Mouse (Mus musculus) thymus, postnatal 25 days (tissue): ENCODE measurements around the gene Ric8a.

Experiments used
- DNase-seq: peaks from one replicate; pipeline ENCODE4 v3.0.0; 2022

Gene Ric8a

GRCm38 (mm10) chr7:140894611-140895010 lies 37.9 kb downstream of the Ric8a start:
- no peak for DNase-seq

- DNase-seq, result no peak
Measured at GRCm38 (mm10) chr7:140897863-140898262, 41.1 kb downstream of the Ric8a start.

- no peak for DNase-seq
Measured at GRCm38 (mm10) chr7:140899121-140899520, 42.4 kb downstream of the Ric8a start.

GRCm38 (mm10) chr7:140900220-140900619 lies 43.5 kb downstream of the Ric8a start, which contains the start of gene Cox8b:
Gene Cox8b, minus strand, starts transcription at chr7:140900446.
- no peak for DNase-seq

GRCm38 (mm10) chr7:140902036-140902875 lies 45.5 kb downstream of the Ric8a start:
- DNase-seq, result no peak

GRCm38 (mm10) chr7:140903212-140903611 lies 46.5 kb downstream of the Ric8a start:
- DNase-seq, result peak; percentile 81

- no peak for DNase-seq
Measured at GRCm38 (mm10) chr7:140905642-140906081, 48.9 kb downstream of the Ric8a start.

GRCm38 (mm10) chr7:140907131-140907530 lies 50.4 kb downstream of the Ric8a start:
- no peak for DNase-seq

- no peak for DNase-seq
Measured at GRCm38 (mm10) chr7:140907697-140908096, 50.9 kb downstream of the Ric8a start.

- DNase-seq, result no peak
Measured at GRCm38 (mm10) chr7:140908181-140908580, 51.4 kb downstream of the Ric8a start.

GRCm38 (mm10) chr7:140908634-140909107 lies 51.9 kb downstream of the Ric8a start:
- peak; percentile 78 for DNase-seq

- no peak for DNase-seq
Measured at GRCm38 (mm10) chr7:140912293-140912692, 55.5 kb downstream of the Ric8a start.

- no peak for DNase-seq
Measured at GRCm38 (mm10) chr7:140912846-140913482, 56.2 kb downstream of the Ric8a start.
